Mouse (Mus musculus) neutrophil, adult 83 days (primary cell): ENCODE measurements around the gene Gm20441. TPM values are rescaled to one million over a fixed set of nuclear protein-coding genes. Genes with fewer than 3 reads are reported as not detected.

ENCODE experiments used
- total RNA-seq, 2 experiments: library from RNA; stranded (reverse); gene quantifications; one replicate each; pipeline ENCODE4 v1.2.4; 2023

Gm20441 gene
- not detected for total RNA-seq

DNA sequence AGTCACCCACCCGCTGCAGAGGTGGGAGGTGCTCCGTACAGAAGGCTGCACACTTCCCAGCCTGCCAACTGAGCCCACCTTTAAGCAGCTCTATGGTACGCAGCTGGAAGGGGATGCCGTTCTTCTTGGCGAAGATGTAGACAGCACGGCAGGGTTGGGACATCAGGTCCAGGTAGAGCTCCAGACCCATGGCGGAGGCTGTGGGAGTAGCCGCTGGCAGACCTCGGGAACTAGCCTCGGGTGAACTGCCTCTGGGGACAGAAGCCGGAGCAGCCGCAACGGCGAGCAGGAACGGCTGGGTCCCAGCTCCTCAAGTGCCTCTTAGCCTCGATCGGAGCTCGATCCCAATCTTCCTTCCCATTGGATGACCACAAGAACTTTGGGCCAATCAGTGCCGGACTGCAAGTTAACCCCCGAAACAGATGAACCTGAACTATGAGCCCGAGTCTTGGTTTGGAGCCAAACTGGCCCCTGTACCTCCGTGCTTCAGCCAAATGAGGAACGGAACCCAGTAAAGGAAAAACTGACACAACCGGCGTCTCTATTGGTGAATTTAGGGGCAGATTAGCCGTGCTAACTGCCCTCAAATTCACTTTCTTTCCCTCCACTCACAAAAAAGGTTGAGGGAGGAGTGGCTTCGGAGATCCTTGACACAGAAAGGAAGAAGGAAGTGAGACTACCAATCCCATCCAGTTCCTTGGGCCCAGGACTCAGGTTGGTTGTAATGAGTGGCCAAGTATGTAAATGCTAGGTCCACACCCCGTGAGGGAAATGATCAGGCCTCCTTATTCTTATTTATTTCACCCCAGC lies at the start of gene Gm20441, which contains the start of gene Gstt3:
Gene Gm20441 (minus strand): TSS at position 186 of the 810 bp plus-strand sequence.
Gene Gstt3 (minus strand): TSS at position 646 of the 810 bp plus-strand sequence.

DNA sequence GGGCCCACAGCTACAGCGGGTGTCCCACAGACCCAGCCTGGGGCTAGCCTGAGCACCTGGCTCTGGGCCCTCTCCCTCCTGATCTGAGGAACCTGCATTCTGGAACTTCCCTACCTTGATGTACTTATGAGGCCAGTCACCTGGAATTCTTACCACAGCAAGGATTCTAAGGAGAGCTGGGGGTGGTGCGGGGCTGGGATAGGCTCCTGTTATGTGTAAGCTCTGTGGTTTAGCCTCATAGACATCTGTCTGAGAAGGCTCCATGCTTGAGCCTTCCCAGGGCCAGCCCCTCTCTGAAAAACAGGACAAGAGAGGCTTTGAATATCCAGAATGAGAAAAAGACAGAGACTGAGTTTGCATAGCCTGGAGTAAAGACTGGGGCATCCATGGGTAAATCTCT lies 41.7 kb upstream of the Gm20441 start, which contains the start of gene Gstt4:
Gene Gstt4 (minus strand): TSS at position 101 of the 400 bp plus-strand sequence.

GRCm38 (mm10) chr10:75798176-75798696 lies 17.5 kb upstream of the Gm20441 start, which contains the start of gene Gstt1:
TSS of gene Gstt1 (minus strand) at chr10:75798584.

DNA sequence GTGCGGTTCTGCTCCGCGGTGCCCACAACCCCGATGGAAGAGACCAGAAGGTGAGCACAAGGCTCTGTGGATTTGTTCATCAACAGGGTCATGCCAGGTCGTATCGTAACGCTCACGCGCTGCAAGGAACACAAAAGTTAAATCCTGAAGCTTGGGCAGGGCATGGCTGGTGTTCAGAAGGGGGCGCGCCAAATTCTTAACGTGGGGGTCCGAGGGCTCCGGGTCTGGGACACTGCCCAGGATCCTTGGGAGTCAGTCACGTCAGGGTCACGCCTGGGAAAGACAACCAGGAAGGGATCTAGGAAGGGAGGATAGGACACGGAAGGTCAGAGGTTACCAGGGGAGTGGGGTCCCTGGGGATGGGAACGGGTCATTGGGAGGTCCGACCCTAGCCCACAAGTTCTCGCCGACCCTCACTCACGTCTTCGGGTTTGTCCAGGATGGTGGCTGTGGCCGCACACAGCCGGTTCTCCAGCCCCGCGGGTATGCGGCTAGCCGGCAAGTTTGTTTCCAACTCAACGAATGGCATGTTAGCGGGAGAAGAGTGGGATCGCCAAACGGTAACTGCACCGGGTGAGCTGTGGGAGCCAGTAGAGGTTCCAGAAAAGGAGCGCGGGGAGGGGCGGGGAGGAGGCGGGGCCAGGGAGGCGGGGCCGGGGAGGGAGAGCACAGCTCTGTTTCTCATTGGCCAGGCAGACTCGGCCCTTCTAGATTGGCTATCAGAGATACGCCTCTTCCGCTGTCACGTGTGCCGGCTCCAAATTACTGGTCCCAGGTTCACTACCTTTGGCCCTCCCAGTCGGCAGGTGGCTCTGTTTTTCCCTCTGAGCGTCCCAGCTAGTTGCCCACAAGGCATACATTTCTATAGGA lies 7.7 kb downstream of the Gm20441 start, which contains the start of gene Ddt:
Gene Ddt (minus strand): TSS at position 620 of the 870 bp plus-strand sequence.

DNA sequence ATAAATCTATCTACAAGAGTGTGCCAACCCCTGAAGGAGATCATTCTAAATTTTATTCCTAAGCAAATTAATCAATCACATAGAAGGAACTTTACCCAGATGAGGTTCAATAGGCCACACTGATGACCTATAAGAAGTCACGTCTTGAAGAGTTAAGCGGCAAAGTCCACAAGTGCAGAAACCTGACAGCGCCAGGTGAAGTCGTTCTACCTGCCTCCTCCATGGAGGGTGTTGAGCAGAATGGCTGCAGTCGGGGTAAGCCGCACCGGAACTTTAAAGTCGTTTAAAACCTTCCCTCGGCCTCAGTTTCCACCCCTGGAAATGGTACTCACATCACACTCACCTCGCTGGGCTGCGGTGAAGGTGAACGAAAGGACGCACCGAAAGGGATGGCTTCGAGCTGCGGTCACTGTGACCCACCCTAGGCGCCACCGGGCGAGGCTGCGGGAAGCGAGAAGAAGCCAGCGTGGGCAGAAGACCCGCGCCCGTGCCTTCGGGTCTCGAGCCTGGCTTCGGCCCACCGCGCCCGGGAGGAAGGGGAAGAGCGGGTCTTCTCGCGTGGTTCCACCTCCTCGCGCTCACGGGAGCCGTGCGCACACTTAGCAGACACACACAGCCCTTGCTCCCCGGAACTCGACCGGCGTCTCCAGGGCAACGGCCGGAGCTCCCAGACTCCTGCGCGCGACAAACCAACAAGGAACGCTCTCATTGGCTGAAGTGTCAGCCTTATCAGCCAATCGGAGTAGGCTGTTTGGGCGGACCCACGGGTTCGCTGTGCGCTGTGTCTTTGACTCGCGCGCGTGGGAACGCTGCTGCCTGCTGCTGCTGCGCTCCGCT lies 16.9 kb downstream of the Gm20441 start, which contains the start of gene Cabin1:
Gene Cabin1 (minus strand): TSS at position 660 of the 837 bp plus-strand sequence.

Other genes with a start within 250 kb of the Gm20441 start
- 1 to 10 TPM; 3.4 to 3.5 TPM for gene Lrrc75b, start 220.6 kb downstream of the Gm20441 start, total RNA-seq
- 1 to 10 TPM; 7.9 to 9.8 TPM for gene Ggt1, start 219.3 kb downstream of the Gm20441 start, total RNA-seq
- gene Ggt5, start 191.6 kb downstream of the Gm20441 start, total RNA-seq: 10 to 100 TPM; 28.1 to 30.1 TPM
- gene Susd2, start 136.9 kb downstream of the Gm20441 start, total RNA-seq: 1 to 10 TPM in 1 of 2 experiments, under 1 TPM in 1; 0.90 to 1.0 TPM
- gene Cabin1, start 16.6 kb downstream of the Gm20441 start, total RNA-seq: 10 to 100 TPM; 51.9 to 64.5 TPM
- gene Ddt, start 7.5 kb downstream of the Gm20441 start, total RNA-seq: 10 to 100 TPM; 11.9 to 16.8 TPM
- gene Gstt3, start 460 bp upstream of the Gm20441 start, total RNA-seq: 1 to 10 TPM; 3.3 TPM
- gene Gstt1, start 17.6 kb upstream of the Gm20441 start, total RNA-seq: 1 to 10 TPM; 3.3 to 3.7 TPM
- gene Gstt4, start 41.6 kb upstream of the Gm20441 start, total RNA-seq: not detected
- gene Gstt2, start 56.5 kb upstream of the Gm20441 start, total RNA-seq: 1 to 10 TPM; 4.0 to 7.5 TPM
- gene Mif, start 79.3 kb upstream of the Gm20441 start, total RNA-seq: 10 to 100 TPM; 68.8 to 78.6 TPM
- 1 to 10 TPM; 1.2 to 1.8 TPM for gene Derl3, start 112.5 kb upstream of the Gm20441 start, total RNA-seq
- gene Smarcb1, start 140.7 kb upstream of the Gm20441 start, total RNA-seq: 10 to 100 TPM; 37.4 to 38.3 TPM
- 10 to 100 TPM in 1 of 2 experiments, 1 to 10 TPM in 1; 8.0 to 10.3 TPM for gene Chchd10, start 152.2 kb upstream of the Gm20441 start, total RNA-seq
- under 1 TPM in 1 of 2 experiments, not detected in 1; 0.20 TPM for gene Mmp11, start 155.5 kb upstream of the Gm20441 start, total RNA-seq
- 1 to 10 TPM; 1.0 to 1.6 TPM for gene Gm867, start 159.7 kb upstream of the Gm20441 start, total RNA-seq
- 1 to 10 TPM; 2.6 to 3.6 TPM for gene Vpreb3, start 162.1 kb upstream of the Gm20441 start, total RNA-seq
- under 1 TPM in 1 of 2 experiments, not detected in 1; 0.13 TPM for gene Gm5134, start 173.6 kb upstream of the Gm20441 start, total RNA-seq